9 mouse cellular contexts compared by ENCODE assay signal in the genomic region with DNA sequence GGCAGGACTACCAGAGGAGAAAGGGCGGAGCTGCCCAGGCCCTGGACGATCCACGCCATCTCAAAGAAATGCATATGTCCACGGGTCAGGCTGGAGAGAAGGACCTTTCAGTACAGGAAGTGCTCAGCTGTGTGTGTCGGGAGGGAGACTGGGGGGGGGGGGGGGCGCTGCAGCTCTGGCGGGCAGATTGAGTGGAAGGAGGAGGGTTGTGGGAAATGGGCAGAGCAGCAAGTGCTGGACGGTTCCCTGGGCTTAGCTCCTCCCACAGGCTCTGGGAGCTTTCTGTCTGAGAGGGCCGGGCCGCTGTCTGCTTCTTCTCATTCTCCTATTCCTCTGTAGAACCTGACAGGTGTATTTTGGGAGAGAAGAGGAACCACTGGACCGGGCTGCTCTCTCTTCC. TPM values are rescaled to one million over a fixed set of nuclear protein-coding genes. Genes with fewer than 3 reads are reported as not detected.
DNase-seq lines count a peak whose midpoint lies in the region; ATAC-seq and TF ChIP-seq lines count a peak whose summit lies in the region.
"Had no signal": no experiment of that assay in that cellular context is flagged by ENCODE, and none has a peak within 500 bp of the region (broad histone marks: within the 10 kb centered on the region; RNA-seq: fewer than 3 reads in every experiment).

No protein-coding gene starts in this region.

- H3K27ac ChIP-seq in heart, embryonic 11.5 days (ENCODE audit: low read depth, low read length) = no peak overlapping the region
- H3K27ac ChIP-seq in liver, postnatal 0 days (ENCODE audit: low read depth) = no peak overlapping the region
- no peak overlapping the region for H3K27ac ChIP-seq in liver, embryonic 12.5 days
- H3K27ac ChIP-seq: embryonic facial prominence, embryonic 12.5 days had no signal

- DNase-seq in heart, postnatal 4 days = no peak
- peak; percentile 24 for DNase-seq in liver, postnatal 0 days
- DNase-seq in embryo, embryonic 11 days = peak; percentile 53
- DNase-seq in frontal cortex, postnatal 25 days (ENCODE audit: low spot score in 2 of 2) = no peak
- DNase-seq in thymus, postnatal 14 days = no peak

- no peaks in the 10 kb centered on the region for H3K36me3 ChIP-seq in heart, embryonic 11.5 days (ENCODE audit: control insufficient read depth, insufficient read depth, low read length)
- H3K36me3 ChIP-seq in liver, postnatal 0 days (replicated peaks; ENCODE audit: insufficient read depth, low read length) = no peaks in the 10 kb centered on the region
- H3K36me3 ChIP-seq in liver, embryonic 12.5 days = no peaks in the 10 kb centered on the region
- H3K36me3 ChIP-seq: embryonic facial prominence, embryonic 12.5 days had no signal

- TF ChIP-seq EP300 in liver, postnatal 0 days (IDR thresholded peaks at IDR 0.05; ENCODE audit: low read depth) = no peak

- H3K27me3 ChIP-seq in heart, embryonic 11.5 days (ENCODE audit: control insufficient read depth, insufficient read depth, low read length) = 0 out of 2 replicates have a peak, but pooled peaks cover under 1% of the 10 kb centered on the region
- 0 out of 2 replicates have a peak, but pooled peaks cover 3% of the 10 kb centered on the region for H3K27me3 ChIP-seq in liver, postnatal 0 days (ENCODE audit: insufficient read depth, low read length)
- peaks cover 51% of the 10 kb centered on the region for H3K27me3 ChIP-seq in liver, embryonic 12.5 days (replicated peaks)

- peak; percentile 49 for ATAC-seq in heart, embryonic 11.5 days (replicated peaks; ENCODE audit: insufficient number of reproducible peaks, low FRiP score, low TSS enrichment)
- ATAC-seq in liver, postnatal 0 days = no peak
- ATAC-seq in liver, embryonic 12.5 days = no peak
- ATAC-seq in megakaryocyte progenitor cell, adult 5-6 weeks (replicated peaks; ENCODE audit: poor library complexity) = 0 out of 2 replicates have a peak, but pooled peaks have one; percentile 12

- H3K9ac ChIP-seq in heart, embryonic 11.5 days (ENCODE audit: low read depth, low read length) = no peak overlapping the region
- H3K9ac ChIP-seq in liver, postnatal 0 days (replicated peaks) = no peak overlapping the region
- H3K9ac ChIP-seq in liver, embryonic 12.5 days = no peak overlapping the region
- H3K9ac ChIP-seq: embryonic facial prominence, embryonic 12.5 days had no signal

- no peak overlapping the region for H3K4me3 ChIP-seq in heart, embryonic 11.5 days (ENCODE audit: low read depth, low read length)
- no peak overlapping the region for H3K4me3 ChIP-seq in liver, postnatal 0 days (ENCODE audit: low read depth, low read length)
- H3K4me3 ChIP-seq in liver, embryonic 12.5 days = no peak overlapping the region
- H3K4me3 ChIP-seq: embryonic facial prominence, embryonic 12.5 days had no signal

- peaks cover 18% of the 10 kb centered on the region for H3K4me1 ChIP-seq in heart, embryonic 11.5 days (ENCODE audit: control insufficient read depth, insufficient read depth, low read length)
- H3K4me1 ChIP-seq in liver, postnatal 0 days (ENCODE audit: insufficient read depth) = peaks cover 6% of the 10 kb centered on the region
- peaks cover 12% of the 10 kb centered on the region for H3K4me1 ChIP-seq in liver, embryonic 12.5 days

- H3K9me3 ChIP-seq in heart, embryonic 11.5 days (replicated peaks; ENCODE audit: control insufficient read depth, low read length) = no peaks in the 10 kb centered on the region
- no peaks in the 10 kb centered on the region for H3K9me3 ChIP-seq in liver, postnatal 0 days (ENCODE audit: low read length)
- no peaks in the 10 kb centered on the region for H3K9me3 ChIP-seq in liver, embryonic 12.5 days (replicated peaks)
- H3K9me3 ChIP-seq: embryonic facial prominence, embryonic 12.5 days had no signal

- no peak for TF ChIP-seq CTCF in liver, postnatal 0 days (IDR thresholded peaks at IDR 0.05; ENCODE audit: low read depth)

- WGBS in heart, embryonic 11.5 days (ENCODE audit: insufficient replicate concordance) = 23% methylated on average over 9 of the region's 11 CpGs
- 38% methylated on average over 5 of the region's 11 CpGs for WGBS in liver, postnatal 0 days (ENCODE audit: insufficient replicate concordance)
- WGBS in liver, embryonic 12.5 days (ENCODE audit: insufficient replicate concordance) = 29% methylated on average over 9 of the region's 11 CpGs

- 0 out of 2 replicates have a peak overlapping the region, but pooled peaks have one; percentile 1 for H3K4me2 ChIP-seq in heart, embryonic 11.5 days
- no peak overlapping the region for H3K4me2 ChIP-seq in liver, postnatal 0 days (ENCODE audit: low read depth, low read length)
- H3K4me2 ChIP-seq in liver, embryonic 12.5 days = no peak overlapping the region
- H3K4me2 ChIP-seq: embryonic facial prominence, embryonic 12.5 days had no signal

RNA-seq across cellular contexts. Expression of gene Rps6kl1, which starts 4.7 kb away (rescaled TPM):
- polyA plus RNA-seq in heart, embryonic 11.5 days (2014; fragmentation: Nextera tagmentation; extraction: Ambion mirVana) = 0.94 and 1.3 TPM in 2 replicates
- 1 to 10 TPM; 2.3 to 3.0 TPM for total RNA-seq in heart, postnatal 4 days (2021)
- 0.39 and 0.61 TPM in 2 replicates for polyA plus RNA-seq in liver, postnatal 0 days (2015; fragmentation: Nextera tagmentation; extraction: Ambion mirVana)
- polyA plus RNA-seq in liver, embryonic 12.5 days (2016; fragmentation: Nextera tagmentation; extraction: Ambion mirVana) = 0.57 and 0.60 TPM in 2 replicates
- total RNA-seq in megakaryocyte progenitor cell, adult 5-6 weeks (2015) = not detected in 2 replicates
- not detected in 2 replicates for total RNA-seq in megakaryocyte progenitor cell, adult 5-6 weeks (2017)

RNA-seq across cellular contexts. Expression of gene Pgf, which starts 31.2 kb away (rescaled TPM):
- polyA plus RNA-seq in heart, embryonic 11.5 days (2014; fragmentation: Nextera tagmentation; extraction: Ambion mirVana) = 9.0 and 12.7 TPM in 2 replicates
- 1 to 10 TPM; 3.7 to 4.9 TPM for total RNA-seq in heart, postnatal 4 days (2021)
- polyA plus RNA-seq in liver, postnatal 0 days (2015; fragmentation: Nextera tagmentation; extraction: Ambion mirVana) = 0.36 and 0.45 TPM in 2 replicates
- polyA plus RNA-seq in liver, embryonic 12.5 days (2016; fragmentation: Nextera tagmentation; extraction: Ambion mirVana) = 0.97 and 1.6 TPM in 2 replicates
- total RNA-seq in megakaryocyte progenitor cell, adult 5-6 weeks (2015) = not detected in 2 replicates
- not detected in 2 replicates for total RNA-seq in megakaryocyte progenitor cell, adult 5-6 weeks (2017)

RNA-seq across cellular contexts. Expression of gene Dlst, which starts 35.7 kb away (rescaled TPM):
- polyA plus RNA-seq in heart, embryonic 11.5 days (2014; fragmentation: Nextera tagmentation; extraction: Ambion mirVana) = 170 and 200 TPM in 2 replicates
- total RNA-seq in heart, postnatal 4 days (2021) = 100 to 1,000 TPM; 538 to 559 TPM
- polyA plus RNA-seq in liver, postnatal 0 days (2015; fragmentation: Nextera tagmentation; extraction: Ambion mirVana) = 68.3 and 76.4 TPM in 2 replicates
- polyA plus RNA-seq in liver, embryonic 12.5 days (2016; fragmentation: Nextera tagmentation; extraction: Ambion mirVana) = 99.5 and 104 TPM in 2 replicates
- 76.3 and 81.6 TPM in 2 replicates for total RNA-seq in megakaryocyte progenitor cell, adult 5-6 weeks (2015)
- total RNA-seq in megakaryocyte progenitor cell, adult 5-6 weeks (2017) = 161 and 187 TPM in 2 replicates

RNA-seq across cellular contexts. Expression of gene Prox2, which starts 35.8 kb away (rescaled TPM):
- polyA plus RNA-seq in heart, embryonic 11.5 days (2014; fragmentation: Nextera tagmentation; extraction: Ambion mirVana) = 2.5 and 3.1 TPM in 2 replicates
- 1 to 10 TPM; 2.3 to 2.6 TPM for total RNA-seq in heart, postnatal 4 days (2021)
- 2.3 and 2.8 TPM in 2 replicates for polyA plus RNA-seq in liver, postnatal 0 days (2015; fragmentation: Nextera tagmentation; extraction: Ambion mirVana)
- 3.9 and 4.1 TPM in 2 replicates for polyA plus RNA-seq in liver, embryonic 12.5 days (2016; fragmentation: Nextera tagmentation; extraction: Ambion mirVana)
- 1.2 TPM in 2 replicates for total RNA-seq in megakaryocyte progenitor cell, adult 5-6 weeks (2015)
- total RNA-seq in megakaryocyte progenitor cell, adult 5-6 weeks (2017) = 2.7 and 3.0 TPM in 2 replicates

Comparison
In these comparisons a context has a peak if more than half of its experiments do, and no peak if none do; other contexts are left out.
1. ATAC-seq: peak in heart, embryonic 11.5 days (single experiment) and megakaryocyte progenitor cell, adult 5-6 weeks (single experiment); none in liver, postnatal 0 days (single experiment) and liver, embryonic 12.5 days (single experiment).
2. DNase-seq: peak in liver, postnatal 0 days (single experiment) and embryo, embryonic 11 days (single experiment); none in heart, postnatal 4 days (single experiment), frontal cortex, postnatal 25 days (0 of 2) and thymus, postnatal 14 days (single experiment).